Mouse (Mus musculus) c-Kit-negative CD71-positive TER-119-positive erythroid progenitor cells, embryonic 14.5 days (primary cell): Measurements from ENCODE around the gene Gtf2h4.

Source experiments
- DNase-seq: peaks from one replicate; pipeline ENCODE4 v3.0.0-alpha.2; 2013; ENCODE audit warnings: low read depth, low spot score

The Gtf2h4 gene

GRCm38 (mm10) chr17:35638475-35639190 is 34.9 kb downstream of the Gtf2h4 start:
- DNase-seq: no peak

- no peak for DNase-seq
Measured at GRCm38 (mm10) chr17:35636363-35636762, 37.2 kb downstream of the Gtf2h4 start.

GRCm38 (mm10) chr17:35635699-35636111 is 37.8 kb downstream of the Gtf2h4 start:
- peak; percentile 33 for DNase-seq

- DNase-seq: no peak
Measured at GRCm38 (mm10) chr17:35635202-35635601, 38.3 kb downstream of the Gtf2h4 start.

- no peak for DNase-seq
Measured at GRCm38 (mm10) chr17:35633992-35634391, 39.5 kb downstream of the Gtf2h4 start.

- no peak for DNase-seq
Measured at GRCm38 (mm10) chr17:35626537-35626936, 47.0 kb downstream of the Gtf2h4 start, which contains the start of gene Gm9573. Gm9573 (minus strand) TSS chr17:35626637.
